Mouse (Mus musculus) CH12.LX (cell line): Measurements from ENCODE around the gene Scin. TPM values are rescaled to one million over a fixed set of nuclear protein-coding genes. Genes with fewer than 3 reads are reported as not detected.

Source experiments
- DNase-seq: peaks from one replicate; pipeline ENCODE4 v3.0.0-alpha.2; 2013; ENCODE audit errors: extremely low read depth
- H3K27ac ChIP-seq: 2 replicates; pipeline ENCODE4 v1.5.1; 2012; ENCODE audit warnings: low read depth, mild to moderate bottlenecking, control low read depth, moderate library complexity; ENCODE audit not compliant: insufficient read depth
- H3K27me3 ChIP-seq: replicated peaks from 2 replicates; pipeline ENCODE3; 2012; ENCODE audit warnings: inconsistent platforms
- H3K36me3 ChIP-seq, 2 experiments: replicated peaks in 1 of 2; 2 replicates each; pipeline versions ENCODE3 to v1.6.1; 2012; ENCODE audit warnings: inconsistent platforms in 1 of 2, low read length in 1 of 2, mild to moderate bottlenecking in 1 of 2, mixed read lengths in 1 of 2, moderate library complexity in 1 of 2; ENCODE audit not compliant: control insufficient read depth in 1 of 2, insufficient read depth in 1 of 2
- H3K4me1 ChIP-seq, 2 experiments: 2 replicates each; pipeline ENCODE4 v1.6.1; 2012; ENCODE audit warnings: inconsistent platforms in 1 of 2, moderate library complexity in 1 of 2; ENCODE audit not compliant: insufficient read depth in 2 of 2, control insufficient read depth in 1 of 2
- H3K4me2 ChIP-seq: 2 replicates; pipeline ENCODE4 v1.6.1; 2012; ENCODE audit warnings: low read depth, mild to moderate bottlenecking, control low read depth; ENCODE audit not compliant: poor library complexity, insufficient read depth, severe bottlenecking
- H3K4me3 ChIP-seq, 3 experiments: fragments of 150-350 bp in 1 of 3; sonication (generic) in 1 of 3; replicated peaks in 1 of 3; 2 replicates each; pipeline versions ENCODE3 to v1.5.1; 2011 to 2012; ENCODE audit warnings: low read depth in 2 of 3, low read length in 2 of 3, mild to moderate bottlenecking in 2 of 3, moderate library complexity in 2 of 3, control low read depth in 1 of 3, improper control_type of control experiment in 1 of 3, inconsistent platforms in 1 of 3, mixed read lengths in 1 of 3; ENCODE audit not compliant: poor library complexity in 1 of 3
- H3K79me2 ChIP-seq: replicated peaks from 2 replicates; pipeline ENCODE4 v1.6.1; 2012; ENCODE audit warnings: mild to moderate bottlenecking, moderate library complexity; ENCODE audit not compliant: control insufficient read depth, poor library complexity, insufficient read depth, severe bottlenecking; ENCODE audit errors: extremely low read depth
- H3K9ac ChIP-seq: 2 replicates; pipeline ENCODE4 v1.6.1; 2012; ENCODE audit warnings: low read depth, mild to moderate bottlenecking, control low read depth, moderate library complexity; ENCODE audit not compliant: insufficient read depth
- H3K9me3 ChIP-seq: replicated peaks from 2 replicates; pipeline ENCODE3; 2012; ENCODE audit warnings: low read length, inconsistent platforms, mixed read lengths
- BHLHE40 ChIP-seq: IDR thresholded peaks from 2 replicates; pipeline ENCODE4 v1.6.1; 2011; ENCODE audit warnings: mild to moderate bottlenecking, low read depth, low read length, improper control_type of control experiment
- CHD2 ChIP-seq: IDR thresholded peaks from 2 replicates; pipeline ENCODE4 v1.6.1; 2011; ENCODE audit warnings: low read length, improper control_type of control experiment
- E2F4 ChIP-seq: IDR thresholded peaks from 2 replicates; pipeline ENCODE4 v1.6.1; 2011; ENCODE audit warnings: low read depth, low read length, improper control_type of control experiment; ENCODE audit not compliant: insufficient replicate concordance
- ELF1 ChIP-seq: IDR thresholded peaks from 2 replicates; pipeline ENCODE4 v1.6.1; 2014; ENCODE audit warnings: low read depth, mild to moderate bottlenecking, inconsistent platforms, low read length, improper control_type of control experiment
- HCFC1 ChIP-seq: IDR thresholded peaks from 2 replicates; pipeline ENCODE4 v1.6.1; 2012; ENCODE audit warnings: low read depth, mild to moderate bottlenecking, inconsistent platforms, low read length, improper control_type of control experiment
- IRF4 ChIP-seq: IDR thresholded peaks from 2 replicates; pipeline ENCODE4 v1.6.1; 2014; ENCODE audit warnings: low read depth, mild to moderate bottlenecking, inconsistent platforms, low read length, improper control_type of control experiment
- JUND ChIP-seq: conservative IDR thresholded peaks from 2 replicates; pipeline ENCODE4 v1.6.1; 2011; ENCODE audit warnings: low read depth, low read length, improper control_type of control experiment
- MYC ChIP-seq: IDR thresholded peaks from 2 replicates; pipeline ENCODE4 v1.6.1; 2011; ENCODE audit warnings: low read depth, mild to moderate bottlenecking, improper control_type of control experiment, low read length
- NRF1 ChIP-seq: IDR thresholded peaks from 2 replicates; pipeline ENCODE4 v1.6.1; 2014; ENCODE audit warnings: low read depth, mild to moderate bottlenecking, inconsistent platforms, low read length, improper control_type of control experiment, moderate library complexity
- POLR2A ChIP-seq: IDR thresholded peaks from 2 replicates; pipeline ENCODE4 v1.6.1; 2011; ENCODE audit warnings: low read depth, mild to moderate bottlenecking, improper control_type of control experiment, low read length
- POLR2AphosphoS2 ChIP-seq: IDR thresholded peaks from 2 replicates; pipeline ENCODE4 v1.6.1; 2011; ENCODE audit warnings: low read depth, low read length, improper control_type of control experiment
- RAD21 ChIP-seq: IDR thresholded peaks from 2 replicates; pipeline ENCODE4 v1.6.1; 2011; ENCODE audit warnings: low read depth, mild to moderate bottlenecking, low read length, improper control_type of control experiment, moderate library complexity
- RCOR1 ChIP-seq: conservative IDR thresholded peaks from 2 replicates; pipeline ENCODE4 v1.6.1; 2012; ENCODE audit warnings: low read depth, mild to moderate bottlenecking, inconsistent platforms, low read length, improper control_type of control experiment
- TCF12 ChIP-seq: IDR thresholded peaks from 2 replicates; pipeline ENCODE4 v1.6.1; 2014; ENCODE audit warnings: low read depth, mild to moderate bottlenecking, inconsistent platforms, low read length, improper control_type of control experiment
- UBTF ChIP-seq: IDR thresholded peaks from 2 replicates; pipeline ENCODE4 v1.6.1; 2012; ENCODE audit warnings: low read depth, mild to moderate bottlenecking, inconsistent platforms, low read length, improper control_type of control experiment, moderate library complexity
- USF1 ChIP-seq: IDR thresholded peaks from 2 replicates; pipeline ENCODE4 v1.6.1; 2014; ENCODE audit warnings: low read depth, mild to moderate bottlenecking, inconsistent platforms, low read length, improper control_type of control experiment
- dilution Hi-C: fragments of 300-500 bp; cut with MboI; formaldehyde crosslinking; loops from 2 replicates; pipeline ENCODE4 v1.14.3; 2020; ENCODE audit warnings: low sequenced_read_pairs; ENCODE audit not compliant: extremely low pct_unique_long_range_greater_than_20kb, extremely low pct_ligation_motif_present
- in situ Hi-C: fragments of 300-500 bp; cut with MboI; formaldehyde crosslinking; loops from 3 replicates; pipeline ENCODE4 v1.14.3; 2019; ENCODE audit warnings: low sequenced_read_pairs, low pct_ligation_motif_present, low pct_unique_long_range_greater_than_20kb, mixed read lengths
- polyA plus RNA-seq: library from polyadenylated mRNA; unstranded; fragments of >175 nt; gene quantifications from 2 replicates; pipeline ENCODE4 v1.2.1, GENCODE M21; 2012; ENCODE audit warnings: low read depth; ENCODE audit not compliant: insufficient read length
- total RNA-seq, 2 experiments: library from RNA; depleted of rRNA; stranded (reverse); fragments of 300-350 nt in 1 of 2; fragments of >200 nt in 1 of 2; gene quantifications; 2 replicates each; pipeline ENCODE4 v1.2.3; 2012 to 2014

Gene Scin
- total and polyA plus RNA-seq, 3 experiments: not detected

DNA sequence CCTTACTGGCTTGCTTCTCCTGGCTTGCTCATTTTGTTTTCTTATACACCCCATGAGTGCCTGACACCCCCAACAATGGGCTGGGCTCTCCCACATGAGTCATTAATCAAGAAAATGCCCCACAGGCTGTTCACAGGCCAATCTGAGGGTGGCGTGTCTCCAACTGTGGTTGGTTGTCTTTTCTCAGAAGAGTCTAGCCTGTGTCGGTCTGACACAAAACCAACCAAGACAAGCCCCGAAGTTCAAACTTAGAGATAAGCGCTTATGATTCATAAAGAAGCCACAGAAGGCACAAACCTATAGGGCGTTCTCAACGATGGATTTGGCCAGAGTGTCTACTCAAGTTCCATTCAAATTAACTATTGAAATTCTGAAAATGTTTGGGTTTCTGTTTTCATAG, 20.2 kb upstream of the Scin start:
- dilution Hi-C loops: no loop called here
- H3K9me3 ChIP-seq: no peaks in the 10 kb centered on the region
- no peaks in the 10 kb centered on the region for H3K36me3 ChIP-seq
- peaks cover 3 to 6% of the 10 kb centered on the region in 2 experiments for H3K4me1 ChIP-seq
- H3K9ac ChIP-seq: no peak overlapping the region
- H3K4me3 ChIP-seq: no peak overlapping the region
- H3K4me2 ChIP-seq: no peak overlapping the region
- H3K27me3 ChIP-seq: no peaks in the 10 kb centered on the region
- H3K27ac ChIP-seq: no peak overlapping the region
- TF ChIP-seq JUND (no peak), IRF4 (no peak), CHD2 (no peak), RCOR1 (no peak), TCF12 (no peak), NRF1 (no peak), E2F4 (no peak), POLR2A (no peak), POLR2AphosphoS2 (no peak), MYC (no peak), USF1 (no peak), RAD21 (no peak), HCFC1 (no peak), BHLHE40 (no peak), ELF1 (no peak)
- H3K79me2 ChIP-seq: no peaks in the 10 kb centered on the region
- no peak for DNase-seq
- in situ Hi-C loops: loop anchor here (25.0 kb wide), 1 partner anchor 642 kb away; no protein-coding TSS in a partner anchor

DNA sequence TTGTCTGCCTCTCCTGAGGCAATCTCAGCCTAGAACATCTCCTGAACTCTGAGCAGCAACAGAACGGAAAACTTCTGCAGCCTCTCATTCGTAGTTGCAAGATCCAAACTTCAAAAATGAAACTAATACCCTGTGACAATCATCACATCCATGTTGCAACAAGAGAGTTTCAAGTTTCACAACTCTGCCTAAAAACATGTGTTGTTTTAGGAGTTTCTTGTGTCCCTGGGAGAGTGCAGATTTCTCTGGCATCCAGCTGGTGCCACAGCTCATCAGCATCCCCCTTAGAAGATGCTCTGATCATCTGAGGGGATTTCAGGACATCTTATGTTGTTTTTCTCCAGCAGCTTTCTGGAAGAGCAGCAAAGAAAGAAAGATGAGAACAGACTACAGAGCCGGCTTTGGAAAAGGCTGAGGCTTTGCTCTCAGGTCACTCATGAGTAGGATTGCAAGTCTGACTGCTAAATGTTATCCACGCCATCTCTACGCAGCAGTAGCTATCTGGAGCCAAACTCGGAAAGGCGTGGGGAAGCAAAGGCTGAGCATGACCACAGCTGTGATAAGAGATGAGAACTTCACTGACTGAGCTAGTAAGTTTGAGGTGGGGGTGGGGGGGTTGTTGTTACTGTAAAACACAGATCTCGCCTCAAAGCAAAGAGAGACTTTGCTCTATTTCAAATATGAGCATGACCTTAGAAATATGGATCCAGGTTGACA, 18.5 kb upstream of the Scin start:
- Histone ChIP-seq H3K27me3 (no peaks in the 10 kb centered on the region), H3K4me2 (peak overlapping the region; percentile 50; the same call in 1 of the 2 replicates), H3K4me3 (peak overlapping the region in 1 of 3 experiments; percentile 29), H3K9me3 (no peaks in the 10 kb centered on the region), H3K27ac (no peak overlapping the region), H3K4me1 (peaks cover 3 to 6% of the 10 kb centered on the region in 2 experiments)
- no peak for DNase-seq
- TF ChIP-seq TCF12: no peak
- no peak for TF ChIP-seq UBTF
- TF ChIP-seq, all 38 proteins: peak for 0
- dilution Hi-C loops: no loop called here
- H3K9ac ChIP-seq: no peak overlapping the region
- no peaks in the 10 kb centered on the region for H3K79me2 ChIP-seq
- in situ Hi-C loops: loop anchor here (25.0 kb wide), 1 partner anchor 640 kb away; no protein-coding TSS in a partner anchor
- H3K36me3 ChIP-seq: no peaks in the 10 kb centered on the region
